Mouse (Mus musculus) T-cell, adult 66 days (primary cell): ENCODE measurements around the gene Spcs2. TPM values are rescaled to one million over a fixed set of nuclear protein-coding genes. Genes with fewer than 3 reads are reported as not detected.

Experiments
- total RNA-seq, 2 experiments: library from RNA; stranded (reverse); gene quantifications; 3 replicates in 1 of 2; 4 replicates in 1 of 2; pipeline ENCODE4 v1.2.4; 2023

Gene Spcs2
- total RNA-seq: 100 to 1,000 TPM; 116 to 119 TPM

GRCm38 (mm10) chr7:99863362-99863761 is at the start of gene Spcs2:
Gene Spcs2 (minus strand): TSS chr7:99863462.

GRCm38 (mm10) chr7:99858813-99859585 is 4.3 kb downstream of the Spcs2 start, which contains the start of gene Xrra1:
Gene Xrra1 (plus strand): TSS chr7:99859116.

DNA sequence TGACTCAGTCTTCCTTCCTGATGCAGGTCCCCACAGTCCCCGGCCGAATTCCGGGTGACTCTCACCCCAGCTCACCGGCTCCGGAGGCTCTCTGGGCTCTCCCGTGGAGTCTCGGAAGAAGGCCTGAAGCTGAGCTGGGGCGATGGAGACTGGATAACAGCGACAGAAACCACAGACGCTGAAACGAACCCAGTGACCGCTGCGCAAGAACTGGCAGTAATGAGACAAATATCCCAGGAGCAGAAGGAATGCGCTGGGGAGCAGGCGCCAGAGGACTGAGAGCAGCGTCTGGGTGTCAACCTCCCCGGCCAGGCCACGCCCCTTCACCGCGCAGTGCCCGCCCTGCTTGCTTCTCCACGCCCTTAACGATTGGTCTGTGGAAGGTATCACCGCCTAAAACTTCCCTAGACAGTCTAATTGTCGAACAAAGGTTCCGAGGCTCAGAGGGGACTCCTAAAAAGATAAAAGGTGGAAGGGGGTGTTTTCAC is 35.1 kb downstream of the Spcs2 start, which contains the start of gene Neu3:
Gene Neu3 (minus strand): TSS at position 335 of the 488 bp plus-strand sequence.

Other genes with a start within 250 kb of the Spcs2 start
- 1 to 10 TPM; 3.3 to 4.3 TPM for gene Tpbgl, start 236.4 kb downstream of the Spcs2 start, total RNA-seq
- under 1 TPM; 0.27 to 0.47 TPM for gene Slco2b1, start 152.1 kb downstream of the Spcs2 start, total RNA-seq
- not detected for gene Olfr520, start 133.2 kb downstream of the Spcs2 start, total RNA-seq
- not detected for gene Olfr521, start 100.0 kb downstream of the Spcs2 start, total RNA-seq
- 1 to 10 TPM; 5.5 to 7.6 TPM for gene Neu3, start 35.0 kb downstream of the Spcs2 start, total RNA-seq
- not detected for gene Xrra1, start 4.3 kb downstream of the Spcs2 start, total RNA-seq
- 10 to 100 TPM; 32.1 to 32.5 TPM for gene Rnf169, start 117.0 kb upstream of the Spcs2 start, total RNA-seq
- not detected for gene Chrdl2, start 142.7 kb upstream of the Spcs2 start, total RNA-seq